28 mouse cellular contexts compared by ENCODE assay signal in the genomic region with DNA sequence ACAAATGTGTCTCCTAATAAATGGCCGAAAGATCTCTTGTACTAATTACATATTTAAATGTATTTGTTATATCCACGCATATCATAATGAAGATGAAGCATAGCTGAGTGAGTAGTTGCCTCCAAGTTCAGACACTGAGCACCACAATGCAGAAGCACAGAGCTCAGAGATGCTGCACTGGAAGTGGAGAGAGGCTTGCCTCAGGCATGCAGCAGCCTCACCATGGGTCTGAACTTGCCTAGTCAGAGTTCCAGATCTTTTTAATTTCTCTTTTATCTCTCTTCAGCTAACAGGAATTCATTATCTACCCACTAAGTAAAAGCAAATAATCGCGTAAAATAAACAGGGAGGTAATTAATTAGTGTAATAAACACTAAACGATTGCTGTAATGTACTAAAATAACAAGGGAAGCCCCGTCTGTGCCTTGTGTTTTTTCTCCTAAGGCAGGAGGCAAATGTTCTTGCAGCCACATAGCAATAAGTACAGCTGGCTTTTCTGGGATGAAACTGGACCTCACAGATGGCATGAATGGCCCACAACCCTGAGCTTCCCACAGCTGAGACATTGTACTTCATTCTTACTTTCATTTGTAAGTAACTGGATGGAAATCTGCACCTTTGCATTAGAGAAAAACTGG.
DNase-seq lines count a peak whose midpoint lies in the region; ATAC-seq and TF ChIP-seq lines count a peak whose summit lies in the region.
"Had no signal": no experiment of that assay in that cellular context is flagged by ENCODE, and none has a peak within 500 bp of the region (broad histone marks: within the 10 kb centered on the region; RNA-seq: fewer than 3 reads in every experiment).

No protein-coding gene starts in this region.

- DNase-seq in hindbrain, embryonic 11.5 days (ENCODE audit: low spot score): no peak
- DNase-seq in midbrain, embryonic 10.5 days (ENCODE audit: low spot score): no peak
- DNase-seq in brain, embryonic 14.5 days (ENCODE audit: low read depth): peak; percentile 17
- DNase-seq in adrenal gland, postnatal 4 days (ENCODE audit: low spot score in 2 of 2): no peak
- no peak for DNase-seq in gastrocnemius, postnatal 36 days
- DNase-seq: adrenal gland, postnatal 25 days; cerebellum, adult 11-12 months; cerebellum, adult 9-11 months; forebrain, postnatal 0 days; gastrocnemius, postnatal 10 days; heart, postnatal 4 days; kidney, adult 9 months; kidney, postnatal 36 days; retina, postnatal 1 day; right cerebral cortex, postnatal 14 days; thymus, postnatal 4 days had no signal

- H3K4me1 ChIP-seq in hindbrain, embryonic 15.5 days (replicated peaks): no peaks in the 10 kb centered on the region
- H3K4me1 ChIP-seq in hindbrain, embryonic 11.5 days (replicated peaks; ENCODE audit: control insufficient read depth, insufficient read depth, low read length): no peaks in the 10 kb centered on the region
- H3K4me1 ChIP-seq in midbrain, embryonic 15.5 days: no peaks in the 10 kb centered on the region
- H3K4me1 ChIP-seq in midbrain, embryonic 10.5 days: no peaks in the 10 kb centered on the region
- H3K4me1 ChIP-seq: embryonic facial prominence, embryonic 13.5 days; forebrain, embryonic 10.5 days; limb, embryonic 13.5 days; lung, embryonic 15.5 days; midbrain, embryonic 12.5 days; neural tube, embryonic 12.5 days had no signal

- no peak for TF ChIP-seq POLR2A in brain, embryonic 14.5 days (IDR thresholded peaks at IDR 0.05; ENCODE audit: borderline replicate concordance, extremely low read depth, insufficient read depth, insufficient read length, poor library complexity, severe bottlenecking)

- no peaks in the 10 kb centered on the region for H3K9me3 ChIP-seq in hindbrain, embryonic 15.5 days
- H3K9me3 ChIP-seq in hindbrain, embryonic 11.5 days (ENCODE audit: control insufficient read depth, low read length): no peaks in the 10 kb centered on the region
- no peaks in the 10 kb centered on the region for H3K9me3 ChIP-seq in midbrain, embryonic 15.5 days
- H3K9me3 ChIP-seq in midbrain, embryonic 10.5 days (replicated peaks): no peaks in the 10 kb centered on the region
- H3K9me3 ChIP-seq: embryonic facial prominence, embryonic 13.5 days; forebrain, embryonic 10.5 days; limb, embryonic 13.5 days; lung, embryonic 15.5 days; midbrain, embryonic 12.5 days; neural tube, embryonic 12.5 days had no signal

- no peaks in the 10 kb centered on the region for H3K36me3 ChIP-seq in hindbrain, embryonic 15.5 days
- no peaks in the 10 kb centered on the region for H3K36me3 ChIP-seq in hindbrain, embryonic 11.5 days (ENCODE audit: control insufficient read depth, insufficient read depth, low read length)
- H3K36me3 ChIP-seq in midbrain, embryonic 15.5 days (replicated peaks): no peaks in the 10 kb centered on the region
- no peaks in the 10 kb centered on the region for H3K36me3 ChIP-seq in midbrain, embryonic 10.5 days
- H3K36me3 ChIP-seq: embryonic facial prominence, embryonic 13.5 days; forebrain, embryonic 10.5 days; limb, embryonic 13.5 days; lung, embryonic 15.5 days; midbrain, embryonic 12.5 days; neural tube, embryonic 12.5 days had no signal

- H3K27me3 ChIP-seq in hindbrain, embryonic 15.5 days: no peaks in the 10 kb centered on the region
- no peaks in the 10 kb centered on the region for H3K27me3 ChIP-seq in hindbrain, embryonic 11.5 days (ENCODE audit: control insufficient read depth, insufficient read depth, low read length)
- H3K27me3 ChIP-seq in midbrain, embryonic 15.5 days (replicated peaks): no peaks in the 10 kb centered on the region
- H3K27me3 ChIP-seq in midbrain, embryonic 10.5 days (ENCODE audit: low read depth, poor library complexity, severe bottlenecking): no peaks in the 10 kb centered on the region
- H3K27me3 ChIP-seq: embryonic facial prominence, embryonic 13.5 days; limb, embryonic 13.5 days; lung, embryonic 15.5 days; midbrain, embryonic 12.5 days; neural tube, embryonic 12.5 days had no signal

- H3K9ac ChIP-seq in hindbrain, embryonic 15.5 days: no peak overlapping the region
- H3K9ac ChIP-seq in hindbrain, embryonic 11.5 days (ENCODE audit: low read depth, low read length): no peak overlapping the region
- H3K9ac ChIP-seq in midbrain, embryonic 15.5 days: no peak overlapping the region
- H3K9ac ChIP-seq: embryonic facial prominence, embryonic 13.5 days; forebrain, postnatal 0 days; limb, embryonic 13.5 days; lung, embryonic 15.5 days; midbrain, embryonic 12.5 days; neural tube, embryonic 12.5 days had no signal

- no peak overlapping the region for H3K4me3 ChIP-seq in hindbrain, embryonic 15.5 days
- no peak overlapping the region for H3K4me3 ChIP-seq in hindbrain, embryonic 11.5 days (ENCODE audit: low read depth, low read length)
- H3K4me3 ChIP-seq in midbrain, embryonic 15.5 days: no peak overlapping the region
- H3K4me3 ChIP-seq in midbrain, embryonic 10.5 days: no peak overlapping the region
- H3K4me3 ChIP-seq: embryonic facial prominence, embryonic 13.5 days; forebrain, embryonic 10.5 days; limb, embryonic 13.5 days; lung, embryonic 15.5 days; midbrain, embryonic 12.5 days; neural tube, embryonic 12.5 days had no signal

- TF ChIP-seq CTCF in brain, embryonic 14.5 days (IDR thresholded peaks at IDR 0.05; ENCODE audit: borderline replicate concordance, extremely low read depth, insufficient read depth, insufficient read length): no peak

- H3K4me2 ChIP-seq in hindbrain, embryonic 15.5 days: no peak overlapping the region
- no peak overlapping the region for H3K4me2 ChIP-seq in hindbrain, embryonic 11.5 days (replicated peaks; ENCODE audit: low read depth, low read length)
- no peak overlapping the region for H3K4me2 ChIP-seq in midbrain, embryonic 15.5 days
- H3K4me2 ChIP-seq: embryonic facial prominence, embryonic 13.5 days; heart, embryonic 11.5 days; limb, embryonic 13.5 days; liver, embryonic 11.5 days; lung, embryonic 15.5 days; midbrain, embryonic 12.5 days; neural tube, embryonic 12.5 days had no signal

- ATAC-seq in hindbrain, embryonic 15.5 days (ENCODE audit: low FRiP score, low read depth): 0 out of 2 replicates have a peak, but pooled peaks have one; percentile 54
- no peak for ATAC-seq in hindbrain, embryonic 11.5 days (ENCODE audit: low FRiP score)
- ATAC-seq in midbrain, embryonic 15.5 days (replicated peaks): peak; percentile 70; the same call in 1 of the 2 replicates
- ATAC-seq: CD4-positive, CD25-positive, alpha-beta regulatory T cell, adult 4 months; forebrain, postnatal 0 days; intestine, postnatal 0 days had no signal

- intact Hi-C loops in gastrocnemius, postnatal 36 days (cut with DNase I): no loop called here

- H3K27ac ChIP-seq in hindbrain, embryonic 15.5 days (replicated peaks): no peak overlapping the region
- H3K27ac ChIP-seq in hindbrain, embryonic 11.5 days (ENCODE audit: low read depth, low read length): no peak overlapping the region
- H3K27ac ChIP-seq in midbrain, embryonic 15.5 days: no peak overlapping the region
- H3K27ac ChIP-seq in midbrain, embryonic 10.5 days (replicated peaks): no peak overlapping the region
- H3K27ac ChIP-seq: embryonic facial prominence, embryonic 13.5 days; forebrain, embryonic 10.5 days; limb, embryonic 13.5 days; lung, embryonic 15.5 days; midbrain, embryonic 12.5 days; neural tube, embryonic 12.5 days had no signal

- WGBS in hindbrain, embryonic 15.5 days: 68% methylated on average over 6 of the region's 6 CpGs
- WGBS in hindbrain, embryonic 11.5 days: 81% methylated on average over 6 of the region's 6 CpGs
- whole genome bisulfite sequencing in midbrain, embryonic 15.5 days: 74% methylated on average over 6 of the region's 6 CpGs
- WGBS in midbrain, embryonic 10.5 days: 83% methylated on average over 6 of the region's 6 CpGs
